ENCODE assay signal across 8 mouse cellular contexts in the genomic region with DNA sequence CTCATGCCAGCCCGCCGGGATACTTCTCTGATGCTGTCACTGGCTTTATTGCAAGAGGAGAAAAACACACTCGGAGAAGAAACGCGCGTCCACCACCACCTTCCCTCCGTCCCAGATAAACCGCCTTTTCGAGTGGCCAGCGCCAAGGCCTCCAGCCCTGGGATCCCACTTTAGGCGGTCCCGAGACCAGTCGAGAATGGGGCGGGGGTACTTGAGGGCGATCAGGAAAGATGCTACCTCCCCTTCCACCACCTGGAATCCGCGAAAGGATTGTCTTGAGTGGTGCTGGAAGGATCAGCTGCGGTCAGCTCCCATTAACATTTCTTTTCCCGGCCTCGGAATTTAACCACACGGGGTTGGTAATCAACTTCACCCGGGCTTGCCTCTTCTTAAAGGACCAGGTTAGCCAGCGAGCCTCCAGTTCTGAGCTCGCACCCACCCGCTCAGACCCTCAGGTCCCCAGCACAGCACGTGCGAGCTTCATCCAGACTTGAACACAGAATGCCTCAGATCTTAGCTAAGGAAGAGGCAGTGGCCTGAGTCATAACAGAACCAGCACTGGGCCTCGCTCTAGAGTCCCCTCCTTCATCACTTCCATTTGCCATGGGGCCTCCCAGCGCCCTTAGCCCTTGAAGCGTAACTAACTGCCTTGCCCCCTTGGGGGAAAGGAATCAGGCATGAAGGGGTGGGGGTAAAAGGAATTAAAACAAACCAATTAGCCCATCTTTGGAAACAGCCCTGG.
DNase-seq lines count a peak whose midpoint lies in the region; ATAC-seq and TF ChIP-seq lines count a peak whose summit lies in the region.

No protein-coding gene starts in this region.

- H3K4me2 ChIP-seq in forebrain, embryonic 16.5 days (ENCODE audit: low read length): peak overlapping the region; percentile 99
- peak overlapping the region; percentile 85 for H3K4me2 ChIP-seq in myocyte (ENCODE audit: low read depth)

- peaks cover 8% of the 10 kb centered on the region for H3K27me3 ChIP-seq in forebrain, embryonic 16.5 days (replicated peaks; ENCODE audit: control insufficient read depth, insufficient read depth, low read length)
- H3K27me3 ChIP-seq in myocyte (ENCODE audit: control insufficient read depth, insufficient read depth, insufficient read length): peaks cover 8% of the 10 kb centered on the region

- H3K9me3 ChIP-seq in forebrain, embryonic 16.5 days (ENCODE audit: control insufficient read depth, low read length): no peaks in the 10 kb centered on the region

- no peak for ATAC-seq in forebrain, embryonic 16.5 days

- H3K79me2 ChIP-seq in myocyte (ENCODE audit: control insufficient read depth, insufficient read depth): no peaks in the 10 kb centered on the region

- peak overlapping the region; percentile 39; the same call in 1 of the 2 replicates for H3K27ac ChIP-seq in layer of hippocampus, adult 2 months
- no peak overlapping the region for H3K27ac ChIP-seq in forebrain, embryonic 16.5 days (ENCODE audit: low read length)

- H3K4me3 ChIP-seq in layer of hippocampus, adult 2 months: peak overlapping the region; percentile 77
- peak overlapping the region; percentile 72 for H3K4me3 ChIP-seq in forebrain, embryonic 16.5 days (replicated peaks; ENCODE audit: low read length)
- H3K4me3 ChIP-seq in myocyte: peak overlapping the region; percentile 38

- DNase-seq in layer of hippocampus, adult 2 months (ENCODE audit: low spot score in 2 of 2): no peak
- no peak for DNase-seq in layer of hippocampus, adult 18-20 months (ENCODE audit: low spot score in 2 of 2)
- DNase-seq in kidney, postnatal 14 days: peak; percentile 41
- no peak for DNase-seq in adrenal gland, postnatal 10 days
- DNase-seq in spleen, postnatal 36 days (ENCODE audit: low spot score in 2 of 2): no peak
- DNase-seq in frontal cortex, postnatal 36 days (ENCODE audit: low spot score in 2 of 2): no peak

- no peak overlapping the region for H3ac ChIP-seq in myocyte (ENCODE audit: control insufficient read depth, insufficient read length)

- peaks cover 16% of the 10 kb centered on the region for H3K4me1 ChIP-seq in forebrain, embryonic 16.5 days (replicated peaks; ENCODE audit: control insufficient read depth, insufficient read depth, low read length)

- no peaks in the 10 kb centered on the region for H3K36me3 ChIP-seq in forebrain, embryonic 16.5 days (ENCODE audit: control insufficient read depth, insufficient read depth)
- no peaks in the 10 kb centered on the region for H3K36me3 ChIP-seq in myocyte (ENCODE audit: control insufficient read depth, insufficient read depth)

- peak overlapping the region; percentile 73 for H3K9ac ChIP-seq in forebrain, embryonic 16.5 days (replicated peaks; ENCODE audit: low read depth, low read length)

- no peak for TF ChIP-seq POLR2A in myocyte (IDR thresholded peaks at IDR 0.05; ENCODE audit: insufficient read length, low read depth)

- 7% methylated on average over 30 of the region's 30 CpGs for WGBS in forebrain, embryonic 16.5 days

- no peak for TF ChIP-seq CTCF in layer of hippocampus, adult 2 months (conservative IDR thresholded peaks at IDR 0.05)

TF ChIP-seq in myocyte, 11 proteins besides CTCF, POLR2A, EP300 and RAD21:
- no peak for TF ChIP-seq CEBPB (IDR thresholded peaks at IDR 0.05; ENCODE audit: insufficient read depth, poor library complexity, severe bottlenecking)
TF ChIP-seq in myocyte: peak in this region for 0.
